Mouse (Mus musculus): ENCODE results near the gene Lce3f.

The Lce3f gene

DNA sequence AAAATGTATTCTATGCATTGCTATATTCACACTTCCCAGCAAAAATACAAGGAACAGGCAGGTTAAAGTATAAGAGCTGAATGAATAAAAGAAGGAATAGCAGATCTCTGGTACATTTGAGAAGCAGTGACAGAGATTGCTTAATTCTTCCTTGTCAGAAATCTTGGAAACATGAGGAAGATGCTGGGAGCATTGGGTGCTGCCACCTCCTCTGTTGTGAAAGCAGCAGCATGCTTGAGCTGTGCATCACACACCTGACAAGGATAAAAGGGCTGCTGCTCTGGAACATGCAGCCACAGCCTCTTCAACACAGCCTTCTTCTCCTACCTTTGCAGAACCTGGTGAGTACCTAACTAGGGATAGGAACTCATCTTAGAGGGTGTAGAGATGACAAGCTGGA is at the start of gene Lce3f:
Gene Lce3f (plus strand): TSS at position 301 of the 400 bp plus-strand sequence.
- no peak for DNase-seq (ENCODE audit: low spot score)

DNA sequence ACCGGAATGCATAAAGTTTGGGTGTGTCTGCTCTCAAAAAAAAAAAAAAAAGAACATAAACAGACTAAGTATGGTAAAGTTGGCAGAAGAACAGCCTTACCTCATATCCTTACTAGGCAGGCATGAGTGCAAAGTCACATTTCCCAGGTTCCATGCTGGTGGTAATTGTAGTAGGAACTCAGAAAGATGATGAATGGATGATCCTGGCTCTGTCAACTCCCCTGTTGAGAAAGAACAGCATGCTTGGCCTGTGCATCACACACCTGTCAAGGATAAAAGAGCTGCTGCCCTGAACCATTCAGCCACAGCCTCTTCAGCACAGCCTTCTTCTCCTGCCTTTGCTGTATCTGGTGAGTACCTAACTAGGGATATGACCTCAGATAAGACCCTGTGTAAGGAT is 47.8 kb upstream of the Lce3f start, which contains the start of gene Lce3c:
Gene Lce3c (plus strand): TSS at position 301 of the 400 bp plus-strand sequence.
- no peak for DNase-seq (ENCODE audit: low spot score)

DNA sequence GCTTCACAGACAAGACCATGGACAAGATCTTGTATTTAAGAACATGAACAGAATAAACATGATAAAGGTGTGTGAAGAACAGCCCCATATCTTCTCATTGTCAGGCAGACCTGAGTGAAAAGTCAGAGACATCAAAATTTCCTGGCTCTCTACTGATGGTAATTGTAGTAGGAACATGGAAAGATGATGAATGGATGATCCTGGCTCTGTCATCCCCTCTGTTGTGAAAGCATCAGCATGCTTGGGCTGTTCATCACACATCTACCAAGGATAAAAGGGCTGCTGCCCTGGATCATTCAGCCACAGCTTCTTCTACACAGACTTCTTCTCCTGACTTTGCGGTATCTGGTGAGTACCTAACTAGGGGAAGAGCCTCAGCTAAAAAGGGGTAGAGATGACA is 34.9 kb upstream of the Lce3f start, which contains the start of gene Lce3d:
Gene Lce3d (plus strand): TSS at position 301 of the 400 bp plus-strand sequence.
- no peak for DNase-seq (ENCODE audit: low spot score)

DNA sequence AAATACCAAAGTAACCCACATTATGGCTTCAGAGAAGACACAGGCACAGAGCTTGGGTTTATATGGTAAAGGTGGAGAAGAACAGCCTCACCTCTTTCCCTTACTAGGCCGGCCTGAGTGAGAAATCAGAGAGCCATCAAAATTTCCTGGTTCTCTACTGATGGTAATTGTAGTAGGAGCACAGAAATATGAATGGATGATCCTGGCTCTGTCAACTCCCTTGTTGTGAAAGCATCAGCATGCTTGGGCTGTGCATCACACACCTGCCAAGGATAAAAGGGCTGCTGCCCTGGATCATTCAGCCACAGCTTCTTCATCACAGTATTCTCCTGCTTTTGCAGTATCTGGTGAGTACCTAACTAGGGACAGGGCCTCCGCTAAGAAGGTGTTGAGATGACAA is 25.3 kb upstream of the Lce3f start, which contains the start of gene Lce3e:
Gene Lce3e (plus strand): TSS at position 301 of the 400 bp plus-strand sequence.
- DNase-seq (ENCODE audit: low spot score), result no peak

DNA sequence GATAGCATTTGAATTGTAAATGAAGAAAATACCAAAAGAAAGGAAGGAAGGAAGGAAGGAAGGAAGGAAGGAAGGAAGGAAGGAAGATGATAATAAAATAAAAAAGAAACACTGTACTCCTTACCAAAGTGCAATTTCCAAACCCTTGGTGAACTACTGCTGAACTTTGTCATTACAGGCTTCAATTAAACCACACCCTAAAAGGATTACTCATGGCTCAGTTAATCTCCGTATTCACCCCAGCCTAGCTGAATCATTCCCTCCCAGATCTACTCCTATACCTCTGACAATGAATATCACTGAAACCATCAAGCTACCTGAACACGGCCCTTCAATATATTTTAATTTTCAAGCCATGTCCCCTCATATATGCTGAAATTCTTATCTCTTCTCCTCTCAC is 13.5 kb upstream of the Lce3f start:
- DNase-seq (ENCODE audit: low spot score), result no peak

DNA sequence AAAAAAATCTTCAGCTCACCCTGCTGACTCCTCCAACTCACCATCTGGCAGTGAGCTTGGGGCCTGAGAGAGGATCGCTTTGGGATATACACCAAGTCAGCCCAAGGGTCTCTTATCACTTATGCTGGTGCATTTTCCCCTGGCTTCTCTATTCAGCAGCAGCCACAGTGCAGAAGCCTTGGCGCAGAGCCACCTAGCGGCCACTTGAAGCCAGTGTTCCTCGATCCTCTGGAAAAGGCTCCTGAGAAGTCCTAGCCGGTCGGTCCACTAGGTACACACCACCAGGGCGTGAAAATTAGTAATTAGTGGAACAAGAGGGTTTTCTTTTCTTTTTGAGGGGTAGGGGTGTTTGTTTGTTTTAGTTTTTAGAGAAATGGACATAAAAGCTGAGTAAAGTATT is 6.7 kb downstream of the Lce3f start:
- DNase-seq (ENCODE audit: low spot score), result peak; percentile 84

DNA sequence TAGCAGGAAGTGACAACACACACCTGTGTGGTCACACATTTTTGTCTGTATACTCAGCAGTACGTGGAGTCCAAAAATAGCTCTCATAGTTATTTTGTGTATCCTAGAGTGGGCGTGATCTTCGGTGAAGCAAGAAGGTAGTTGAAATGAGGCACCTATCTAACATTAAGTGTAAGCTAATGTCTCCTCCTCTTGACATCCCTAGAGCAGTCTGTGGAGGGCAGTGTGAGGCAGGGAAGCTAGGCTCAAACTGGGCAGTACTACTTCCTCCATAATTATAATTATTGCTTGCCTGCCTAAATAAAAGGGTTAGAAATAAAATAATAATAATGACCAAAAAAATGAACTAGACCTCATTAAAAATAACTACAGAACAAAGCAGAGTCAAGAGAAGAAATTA is 8.6 kb downstream of the Lce3f start:
- DNase-seq (ENCODE audit: low spot score), result no peak

DNA sequence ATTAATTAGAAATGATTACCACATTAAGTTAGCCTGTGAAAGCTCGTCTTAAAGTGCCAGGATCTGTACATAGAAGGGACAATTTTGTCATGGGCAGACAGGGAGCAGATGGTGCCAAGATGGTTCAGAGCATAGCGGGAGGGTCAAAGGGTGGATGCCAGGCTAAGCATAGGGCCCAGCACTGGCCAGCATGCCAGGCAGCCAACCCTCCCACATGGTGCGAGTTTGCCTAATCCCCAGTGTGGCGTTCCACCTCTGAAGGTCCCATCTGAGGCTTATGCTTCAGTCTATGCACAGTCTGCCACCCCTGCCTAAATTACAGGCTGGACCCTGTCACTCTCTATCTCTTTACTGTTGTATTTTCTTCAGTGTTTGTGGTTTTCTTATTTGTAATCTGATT is 10.8 kb downstream of the Lce3f start:
- DNase-seq (ENCODE audit: low spot score), result no peak

GRCm38 (mm10) chr3:93014378-93014801 is 22.4 kb downstream of the Lce3f start:
- peak; percentile 54 for DNase-seq (ENCODE audit: low spot score)

GRCm38 (mm10) chr3:93014871-93015270 is 22.8 kb downstream of the Lce3f start:
- no peak for DNase-seq (ENCODE audit: low spot score)

GRCm38 (mm10) chr3:93015460-93016104 is 23.6 kb downstream of the Lce3f start, which contains the start of gene Crct1:
Gene Crct1 (minus strand): TSS chr3:93015687.
- no peak for DNase-seq (ENCODE audit: low spot score)

- no peak for DNase-seq (ENCODE audit: low spot score)
Measured at GRCm38 (mm10) chr3:93018960-93019359, 26.9 kb downstream of the Lce3f start, which contains the start of gene Lce1m. Gene Lce1m (minus strand): TSS chr3:93019060.

DNA sequence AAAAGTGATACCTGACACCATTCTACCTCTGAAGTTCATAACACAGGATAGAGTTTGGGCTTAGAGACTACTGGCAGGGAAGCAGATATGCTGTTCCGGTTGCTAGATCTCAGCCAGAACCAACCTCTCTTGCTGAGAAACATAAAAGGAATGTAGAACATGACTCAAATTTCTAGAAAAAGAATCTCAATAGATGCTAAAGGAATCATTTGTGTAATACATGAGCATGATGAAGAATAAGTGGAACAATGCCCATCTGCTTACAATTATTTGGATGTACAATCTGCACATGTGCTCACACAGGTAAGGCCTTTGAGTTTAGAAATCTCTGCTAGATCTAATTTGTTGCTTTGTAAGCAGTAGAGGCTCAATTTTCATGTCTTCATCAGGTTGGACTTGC is 29.1 kb downstream of the Lce3f start:
- no peak for DNase-seq (ENCODE audit: low spot score)

GRCm38 (mm10) chr3:93023411-93024184 is 31.6 kb downstream of the Lce3f start:
- DNase-seq (ENCODE audit: low spot score), result no peak

DNA sequence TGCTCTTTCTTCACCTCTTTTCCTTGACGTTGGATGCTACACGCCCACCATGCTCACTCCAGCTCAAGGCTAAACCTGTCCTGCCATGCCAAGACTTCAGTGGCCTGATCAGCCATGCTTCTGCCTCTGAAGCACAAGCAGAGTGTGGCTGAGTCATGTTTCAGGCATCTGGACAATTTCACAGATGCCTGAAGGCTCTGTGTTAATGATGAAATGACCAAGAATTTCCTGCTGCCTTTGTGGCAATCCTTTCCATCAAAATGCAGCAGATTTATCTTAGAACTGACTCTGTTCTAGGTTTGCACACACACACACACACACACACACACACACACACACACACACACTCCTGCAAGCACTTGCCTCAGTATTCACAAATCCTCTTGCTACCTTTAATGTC is 33.5 kb downstream of the Lce3f start:
- DNase-seq (ENCODE audit: low spot score), result no peak

GRCm38 (mm10) chr3:93031450-93031849 is 39.4 kb downstream of the Lce3f start:
- DNase-seq (ENCODE audit: low spot score), result no peak
